Mouse (Mus musculus) embryonic stem cell, embryonic (primary cell): ENCODE measurements around the gene Tmem202.

Experiments
- CTCF ChIA-PET, 4 experiments: fragments of 300-600 bp in 2 of 4; fragments of 350-600 bp in 2 of 4; sonication (Branson Sonifier 250); formaldehyde crosslinking; loops; one replicate each; lab custom pipeline; 2022; ENCODE audit warnings: inconsistent platforms in 2 of 4; lab: Charles Lee
- POLR2A ChIA-PET, 4 experiments: fragments of 300-600 bp in 2 of 4; fragments of 350-600 bp in 2 of 4; sonication (Branson Sonifier 250); formaldehyde crosslinking; loops; one replicate each; lab custom pipeline; 2022; ENCODE audit warnings: antibody characterized with exemption in 4 of 4, inconsistent platforms in 1 of 4; lab: Charles Lee

Tmem202 gene

GRCm38 (mm10) chr9:59539441-59540137 lies at the start of gene Tmem202, which contains the start of gene Hexa:
TSS of gene Tmem202 (minus strand) at chr9:59539847.
TSS of gene Hexa (plus strand) at chr9:59539540.
- ChIA-PET CTCF (interaction anchor here in 3 of 4 experiments (0.6 to 1.8 kb wide), 5 partner anchors 10 to 191 kb away, joined by 3 to 5 read pairs (median 3); no protein-coding TSS in a partner anchor), POLR2A (interaction anchor here (0.5 to 6.1 kb wide), 58 partner anchors 8 to 956 kb away, joined by 3 to 66 read pairs (median 5); partner anchors contain the start of genes Adpgk (in 3 of the 4), Pkm (in 3 of the 4), Celf6 (in 2 of the 4) and Arih1 (in 1 of the 4))

GRCm38 (mm10) chr9:59588710-59589671 lies 49.3 kb upstream of the Tmem202 start:
- ChIA-PET CTCF (interaction anchor here in 2 of 4 experiments (0.6 to 1.5 kb wide), 3 partner anchors 11 to 370 kb away, joined by 3 to 6 read pairs (median 4); partner anchors contain the start of gene Celf6 (in 1 of the 2)), POLR2A (interaction anchor here in 2 of 4 experiments (0.5 to 5.7 kb wide), 7 partner anchors 12 to 71 kb away, joined by 3 to 38 read pairs (median 5); partner anchors contain the start of genes Pkm (in 2 of the 2) and Celf6 (in 1 of the 2))

GRCm38 (mm10) chr9:59588252-59588651 lies 48.6 kb upstream of the Tmem202 start:
- CTCF ChIA-PET: interaction anchor here in 1 of 4 experiments (0.5 to 1.5 kb wide), 2 partner anchors 10 to 441 kb away, joined by 6 read pairs; partner anchors contain the start of gene Celf6
- POLR2A ChIA-PET: interaction anchor here in 2 of 4 experiments (1.0 to 5.7 kb wide), 3 partner anchors 10 to 72 kb away, joined by 4 to 33 read pairs (median 8); partner anchors contain the start of gene Celf6 (in 2 of the 2)

GRCm38 (mm10) chr9:59584871-59585308 lies 45.2 kb upstream of the Tmem202 start:
- ChIA-PET CTCF (interaction anchor here (0.6 to 2.8 kb wide), 44 partner anchors 8 to 1202 kb away, joined by 3 to 29 read pairs (median 4); partner anchors contain the start of genes Parp6 (in 2 of the 4), Hexa (in 1 of the 4) and Tmem202 (in 1 of the 4)), POLR2A (interaction anchor here (0.5 to 3.4 kb wide), 35 partner anchors 7 to 1929 kb away, joined by 3 to 20 read pairs (median 3); partner anchors contain the start of genes Pkm (in 3 of the 4), Bbs4 (in 1 of the 4), Celf6 (in 1 of the 4) and Hexa (in 1 of the 4))

GRCm38 (mm10) chr9:59578505-59578867 lies 38.8 kb upstream of the Tmem202 start:
- CTCF ChIA-PET: interaction anchor here (0.8 to 1.9 kb wide), 13 partner anchors 7 to 381 kb away, joined by 3 to 11 read pairs (median 4); partner anchors contain the start of gene Pkm (in 1 of the 4)
- POLR2A ChIA-PET: interaction anchor here in 3 of 4 experiments (0.5 to 4.3 kb wide), 41 partner anchors 7 to 996 kb away, joined by 3 to 80 read pairs (median 7); partner anchors contain the start of genes Adpgk (in 3 of the 3), Pkm (in 3 of the 3), Hexa (in 2 of the 3) and Tmem202 (in 2 of the 3)

GRCm38 (mm10) chr9:59577844-59578504 lies 38.3 kb upstream of the Tmem202 start, which contains the start of gene Celf6:
TSS of gene Celf6 (plus strand) at chr9:59577917.
- CTCF ChIA-PET: interaction anchor here (0.6 to 1.9 kb wide), 16 partner anchors 8 to 381 kb away, joined by 3 to 11 read pairs (median 4); partner anchors contain the start of gene Pkm (in 1 of the 4)
- POLR2A ChIA-PET: interaction anchor here (0.5 to 4.3 kb wide), 60 partner anchors 8 to 996 kb away, joined by 3 to 80 read pairs (median 5); partner anchors contain the start of genes Adpgk (in 3 of the 4), Pkm (in 3 of the 4), Gramd2 (in 2 of the 4) and Hexa (in 2 of the 4)

- ChIA-PET POLR2A (interaction anchor here in 3 of 4 experiments (0.6 to 4.3 kb wide), 55 partner anchors 8 to 995 kb away, joined by 3 to 80 read pairs (median 6); partner anchors contain the start of genes Adpgk (in 3 of the 3), Pkm (in 3 of the 3), Gramd2 (in 2 of the 3) and Hexa (in 2 of the 3)), CTCF (interaction anchor here (0.6 to 1.9 kb wide), 15 partner anchors 8 to 382 kb away, joined by 3 to 11 read pairs (median 4); no protein-coding TSS in a partner anchor)
Observed at GRCm38 (mm10) chr9:59577401-59577800, 37.8 kb upstream of the Tmem202 start.

- ChIA-PET POLR2A (no interaction called here), CTCF (no interaction called here)
Observed at GRCm38 (mm10) chr9:59571852-59572251, 32.2 kb upstream of the Tmem202 start.

- CTCF ChIA-PET: interaction anchor here in 3 of 4 experiments (0.5 to 2.3 kb wide), 6 partner anchors 18 to 324 kb away, joined by 3 to 16 read pairs (median 4); no protein-coding TSS in a partner anchor
Observed at GRCm38 (mm10) chr9:59567111-59567510, 27.5 kb upstream of the Tmem202 start.

GRCm38 (mm10) chr9:59565600-59565999 lies 26.0 kb upstream of the Tmem202 start:
- ChIA-PET POLR2A (interaction anchor here (0.6 to 2.0 kb wide), 25 partner anchors 9 to 465 kb away, joined by 3 to 8 read pairs (median 4); partner anchors contain the start of genes Hexa (in 2 of the 4), Pkm (in 2 of the 4), Adpgk (in 1 of the 4) and Celf6 (in 1 of the 4)), CTCF (interaction anchor here (0.6 to 2.3 kb wide), 33 partner anchors 8 to 299 kb away, joined by 3 to 16 read pairs (median 4); partner anchors contain the start of genes Celf6 (in 4 of the 4), Tmem202 (in 2 of the 4), Arih1 (in 1 of the 4) and Bbs4 (in 1 of the 4))

More at GRCm38 (mm10) chr9:59567111-59567510, 27.5 kb upstream of the Tmem202 start:
- POLR2A ChIA-PET: interaction anchor here (0.6 to 2.2 kb wide), 5 partner anchors 11 to 686 kb away, joined by 3 to 9 read pairs (median 4); partner anchors contain the start of genes Celf6 (in 1 of the 4) and Pkm (in 1 of the 4)

- POLR2A ChIA-PET: interaction anchor here in 3 of 4 experiments (0.5 to 7.9 kb wide), 8 partner anchors 11 to 263 kb away, joined by 3 to 41 read pairs (median 6); partner anchors contain the start of genes Hexa (in 2 of the 3), Tmem202 (in 2 of the 3), Adpgk (in 1 of the 3) and Pkm (in 1 of the 3)
Observed at GRCm38 (mm10) chr9:59553719-59554118, 14.1 kb upstream of the Tmem202 start.

GRCm38 (mm10) chr9:59552610-59553009 lies 13.0 kb upstream of the Tmem202 start:
- ChIA-PET POLR2A (interaction anchor here in 3 of 4 experiments (0.9 to 7.9 kb wide), 8 partner anchors 9 to 104 kb away, joined by 3 to 41 read pairs (median 4); partner anchors contain the start of genes Hexa (in 2 of the 3), Tmem202 (in 2 of the 3) and Pkm (in 1 of the 3)), CTCF (interaction anchor here in 1 of 4 experiments (1.4 kb wide), 1 partner anchor 13 kb away, joined by 3 read pairs; no protein-coding TSS in a partner anchor)

More at GRCm38 (mm10) chr9:59553719-59554118, 14.1 kb upstream of the Tmem202 start:
- CTCF ChIA-PET: interaction anchor here in 1 of 4 experiments (0.5 to 1.4 kb wide), 2 partner anchors 12 to 272 kb away, joined by 3 to 5 read pairs; no protein-coding TSS in a partner anchor

GRCm38 (mm10) chr9:59551620-59552031 lies 12.0 kb upstream of the Tmem202 start:
- CTCF ChIA-PET: interaction anchor here in 1 of 4 experiments (0.6 kb wide), 1 partner anchor 41 kb away, joined by 4 read pairs; no protein-coding TSS in a partner anchor

GRCm38 (mm10) chr9:59551017-59551416 lies 11.4 kb upstream of the Tmem202 start:
- CTCF ChIA-PET: interaction anchor here in 2 of 4 experiments (0.5 to 0.6 kb wide), 2 partner anchors 13 to 42 kb away, joined by 3 to 4 read pairs; no protein-coding TSS in a partner anchor
- POLR2A ChIA-PET: interaction anchor here in 3 of 4 experiments (0.7 to 5.3 kb wide), 17 partner anchors 9 to 573 kb away, joined by 3 to 66 read pairs (median 9); partner anchors contain the start of genes Hexa (in 3 of the 3), Tmem202 (in 3 of the 3), Celf6 (in 2 of the 3) and Adpgk (in 1 of the 3)

More at GRCm38 (mm10) chr9:59551620-59552031, 12.0 kb upstream of the Tmem202 start:
- POLR2A ChIA-PET: interaction anchor here in 3 of 4 experiments (0.9 to 5.3 kb wide), 8 partner anchors 12 to 121 kb away, joined by 3 to 66 read pairs (median 8); partner anchors contain the start of genes Hexa (in 2 of the 3), Tmem202 (in 2 of the 3), Celf6 (in 1 of the 3) and Pkm (in 1 of the 3)
